Mouse (Mus musculus): ENCODE data around the gene Megf8.
"Not testable (repeated sequence)": the region's sequence is repeated elsewhere in the genome, so short reads cannot be mapped to it uniquely, and the experiment has no call there.

Megf8 gene

GRCm38 (mm10) chr7:25301063-25301462 is 15.9 kb upstream of the Megf8 start, which contains the start of gene Prr19:
Prr19 (plus strand) TSS chr7:25301411.
- DNase-seq, result no peak

DNA sequence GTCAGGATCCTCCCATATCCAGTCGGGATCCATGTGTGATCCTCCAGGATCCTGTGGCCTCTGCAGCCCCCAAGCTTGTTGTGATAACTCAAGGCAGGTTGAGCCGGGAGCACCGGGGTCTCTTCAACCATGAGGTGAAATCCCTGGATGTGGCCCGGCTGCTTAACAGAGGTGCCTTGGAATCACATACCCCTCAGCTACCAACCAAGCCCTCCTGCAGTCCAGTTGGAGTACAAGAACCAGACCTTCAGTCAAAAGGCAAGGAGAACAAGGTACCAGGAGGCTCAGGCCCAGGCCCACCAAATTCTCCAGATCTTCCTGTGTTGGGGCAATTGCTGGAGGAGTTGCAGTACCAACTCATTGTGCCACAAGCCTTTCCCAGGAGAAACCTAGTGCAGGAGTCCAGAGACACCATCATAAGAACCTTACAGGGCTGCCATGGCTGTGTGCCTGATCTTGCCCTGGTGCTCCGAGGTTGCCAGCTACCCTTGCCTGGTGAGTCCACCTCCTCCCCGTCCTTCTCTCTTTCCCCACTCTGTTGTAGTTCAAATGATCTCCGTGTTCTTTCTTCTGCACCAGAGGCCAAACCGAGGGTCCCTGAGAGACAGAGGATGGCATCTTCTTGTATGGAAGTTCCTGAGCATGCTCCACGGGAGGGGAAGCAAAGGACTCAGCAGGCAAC is 13.8 kb upstream of the Megf8 start:
- DNase-seq, result no peak

- no peak for DNase-seq
These were observed 13.3 kb upstream of the Megf8 start for GRCm38 (mm10) chr7:25303685-25304006.

DNA sequence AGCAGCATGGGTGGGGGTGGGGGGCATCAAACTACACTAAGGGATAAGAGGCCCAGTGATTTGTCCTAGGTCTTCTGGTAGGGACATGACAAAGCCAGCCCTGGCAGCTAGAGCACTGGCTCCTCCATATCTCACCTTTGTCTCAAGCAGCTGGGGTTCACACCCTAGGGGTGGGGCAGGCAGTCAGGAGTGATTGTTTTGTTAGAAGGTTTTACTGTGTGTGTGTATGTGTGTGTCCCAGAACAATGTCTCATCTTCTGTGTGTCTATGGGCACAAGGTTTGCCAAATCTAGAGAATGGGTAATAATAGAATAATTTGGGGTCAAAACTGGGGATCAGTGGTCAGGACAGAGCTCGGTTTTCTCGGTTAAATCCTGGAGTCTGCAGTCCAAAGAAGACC is 11.5 kb upstream of the Megf8 start:
- no peak for DNase-seq

DNA sequence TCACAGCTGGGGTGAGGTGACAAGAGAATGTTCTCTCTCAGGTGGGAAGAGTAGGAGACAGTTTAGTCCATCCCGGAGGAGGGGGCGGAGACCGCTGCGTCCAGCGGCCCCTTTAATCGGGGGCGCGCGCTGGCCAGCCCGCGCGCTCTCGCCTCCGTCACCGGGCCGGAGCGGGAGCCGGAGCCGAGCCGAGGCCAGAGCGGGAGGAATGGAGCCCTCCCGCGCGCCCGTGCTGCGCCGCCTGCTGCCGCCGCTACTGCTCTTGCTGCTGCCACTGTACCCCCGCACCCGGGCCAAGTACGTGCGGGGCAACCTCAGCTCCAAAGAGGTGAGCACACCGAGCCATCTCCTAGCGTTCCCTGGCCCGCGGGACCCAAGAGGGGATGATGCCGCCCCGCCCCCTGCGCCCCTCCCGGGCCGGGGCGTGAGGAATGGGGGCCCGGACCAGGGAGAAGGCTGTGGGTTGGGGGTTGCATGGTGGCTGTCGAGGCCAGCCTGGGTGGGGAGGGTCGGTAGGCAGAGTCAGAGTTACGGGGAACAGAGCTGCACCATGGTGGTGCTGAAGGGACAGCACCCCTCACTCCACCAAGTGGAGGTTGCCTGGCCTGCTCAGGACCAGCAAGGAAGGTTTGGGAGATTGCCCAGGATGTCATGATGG is 10.9 kb upstream of the Megf8 start, which contains the start of gene Tmem145:
Gene Tmem145, plus strand, starts transcription at position 151 of the 658 bp plus-strand sequence.
- DNase-seq, result no peak

- DNase-seq, result no peak
These were observed 10.4 kb upstream of the Megf8 start for GRCm38 (mm10) chr7:25306614-25306996.

DNA sequence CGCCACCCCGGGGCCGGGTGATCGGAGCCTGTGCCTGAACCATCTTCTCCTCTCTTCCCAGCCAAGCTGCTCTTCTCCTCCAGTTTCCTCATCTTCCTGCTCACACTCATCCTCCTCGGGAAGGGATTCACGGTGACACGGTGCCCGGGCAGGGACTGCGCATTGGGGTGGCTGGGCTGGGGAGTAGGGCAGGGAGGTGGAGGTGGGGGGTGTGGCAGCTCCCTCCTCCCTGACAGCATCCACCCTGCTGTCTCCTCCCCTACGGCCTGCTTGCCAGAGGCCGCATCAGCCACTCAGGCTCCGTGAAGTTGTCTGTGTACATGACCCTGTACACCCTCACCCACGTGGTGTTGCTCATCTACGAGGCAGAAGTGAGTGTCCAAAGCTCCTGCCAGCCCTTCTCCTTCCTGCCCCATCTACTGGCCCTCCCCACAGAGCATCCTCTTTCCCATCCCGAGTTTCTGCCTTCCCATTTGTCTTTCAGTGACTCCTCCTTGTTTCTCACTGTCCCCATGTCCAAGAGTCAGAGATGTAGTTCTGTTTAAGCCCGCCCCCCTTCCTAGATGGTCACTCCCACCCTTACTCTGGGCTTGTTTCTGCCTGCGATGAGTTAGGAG is 8.2 kb upstream of the Megf8 start:
- DNase-seq, result no peak

DNA sequence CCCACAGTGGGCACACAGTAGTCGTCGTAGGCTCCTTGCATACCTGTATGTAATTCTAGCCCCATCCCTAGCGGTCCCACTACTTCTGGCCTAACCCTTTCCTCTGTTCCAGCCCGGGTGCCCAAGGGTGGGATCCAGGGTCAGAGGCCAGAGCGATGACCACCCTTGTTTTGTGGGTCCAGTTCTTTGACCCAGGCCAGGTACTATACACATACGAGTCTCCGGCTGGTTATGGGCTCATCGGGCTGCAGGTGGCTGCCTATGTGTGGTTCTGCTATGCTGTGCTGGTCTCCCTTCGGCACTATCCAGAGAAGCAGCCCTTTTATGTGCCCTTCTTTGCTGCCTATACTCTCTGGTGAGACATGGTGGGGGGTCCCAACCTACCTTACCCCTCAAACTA is 7.5 kb upstream of the Megf8 start:
- no peak for DNase-seq

DNA sequence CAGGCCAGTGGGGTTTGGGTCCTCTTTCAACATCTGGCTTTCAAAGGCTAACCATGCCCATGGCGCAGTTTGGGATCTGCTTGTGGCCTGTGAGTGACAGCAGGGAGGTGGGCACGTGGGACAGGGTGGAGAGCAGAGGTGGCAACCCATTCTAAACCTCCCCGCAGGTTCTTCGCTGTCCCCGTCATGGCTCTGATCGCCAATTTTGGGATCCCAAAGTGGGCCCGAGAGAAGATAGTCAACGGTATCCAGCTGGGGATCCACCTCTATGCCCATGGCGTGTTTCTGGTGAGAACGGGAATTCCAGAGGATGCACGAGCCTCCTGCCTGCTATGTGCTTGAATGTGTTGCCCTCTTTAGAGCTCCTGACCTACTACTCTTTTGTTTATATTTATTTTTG is 5.8 kb upstream of the Megf8 start:
- no peak for DNase-seq

DNA sequence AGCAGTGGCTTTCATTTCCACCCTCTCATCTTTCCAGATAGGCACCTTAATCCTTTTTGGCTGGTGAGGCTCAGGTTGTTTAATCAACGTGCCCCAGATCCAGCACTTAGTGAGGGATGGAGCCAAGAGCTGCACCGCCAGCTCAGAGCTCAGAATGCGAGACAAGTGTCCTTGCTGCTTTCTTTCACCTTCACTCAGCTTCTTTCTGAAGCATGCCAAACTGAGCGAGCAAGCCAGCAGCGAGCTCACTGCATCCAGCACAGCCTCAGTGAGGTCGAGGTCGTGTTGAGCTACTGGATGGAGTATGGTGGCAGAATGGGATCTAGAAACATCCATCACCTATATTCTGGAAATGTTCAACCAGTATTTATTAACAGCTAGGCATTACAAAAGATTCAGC is 3.6 kb upstream of the Megf8 start:
- DNase-seq, result no peak

- no peak for DNase-seq
These were observed 2.2 kb upstream of the Megf8 start for GRCm38 (mm10) chr7:25314606-25315305.

GRCm38 (mm10) chr7:25315306-25316041 is 1.5 kb upstream of the Megf8 start:
- DNase-seq, result no peak

DNA sequence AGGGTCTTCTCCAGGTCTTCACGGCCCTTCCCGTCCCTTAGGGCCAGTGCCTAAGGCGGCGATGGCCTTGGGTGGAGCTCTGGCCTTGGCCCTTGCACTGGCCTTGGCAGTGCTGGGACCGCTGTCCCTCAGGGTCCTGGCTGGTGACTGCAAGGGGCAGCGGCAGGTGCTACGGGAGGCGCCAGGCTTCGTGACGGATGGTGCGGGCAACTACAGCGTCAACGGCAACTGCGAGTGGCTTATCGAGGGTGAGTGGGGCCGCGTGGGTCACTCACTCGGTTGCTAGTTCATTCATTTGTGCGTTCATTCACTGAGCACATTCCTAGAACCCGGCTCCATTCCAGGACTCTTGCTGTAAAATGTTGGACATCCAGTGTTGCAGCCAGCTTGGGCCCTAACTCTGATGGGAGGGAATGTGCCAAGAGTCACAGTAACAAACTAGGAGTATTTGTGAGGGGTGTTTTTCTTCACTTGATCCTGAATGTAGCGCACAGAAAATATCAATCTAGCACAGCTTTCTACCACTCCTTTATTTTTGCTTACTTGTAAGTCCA is 559 bp downstream of the Megf8 start:
- DNase-seq, result no peak

- no peak for DNase-seq
These were observed 5.1 kb downstream of the Megf8 start for GRCm38 (mm10) chr7:25322058-25322484.

GRCm38 (mm10) chr7:25323219-25323618 is 6.3 kb downstream of the Megf8 start:
- no peak for DNase-seq

GRCm38 (mm10) chr7:25325431-25325830 is 8.5 kb downstream of the Megf8 start:
- DNase-seq, result not testable (repeated sequence)

DNA sequence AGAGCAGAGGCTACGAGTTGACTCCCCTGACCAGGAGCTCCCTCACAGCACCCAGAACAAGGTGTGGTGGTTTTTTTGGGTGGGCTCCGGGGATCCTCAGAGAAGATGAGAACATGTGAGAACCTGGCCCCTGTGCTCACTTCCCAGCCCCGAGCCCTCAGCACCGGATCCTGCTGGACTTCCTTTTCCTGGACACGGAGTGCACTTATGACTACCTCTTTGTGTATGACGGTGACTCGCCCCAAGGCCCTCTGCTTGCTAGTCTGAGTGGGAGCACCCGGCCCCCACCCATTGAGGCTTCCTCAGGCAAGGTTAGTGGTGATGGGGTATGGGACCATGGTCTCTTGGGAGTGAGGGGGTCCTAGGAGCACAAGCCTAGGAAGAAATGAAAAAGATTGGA is 9.3 kb downstream of the Megf8 start:
- DNase-seq, result no peak

- DNase-seq, result peak; percentile 75
These were observed 16.8 kb downstream of the Megf8 start for GRCm38 (mm10) chr7:25333596-25334307.

DNA sequence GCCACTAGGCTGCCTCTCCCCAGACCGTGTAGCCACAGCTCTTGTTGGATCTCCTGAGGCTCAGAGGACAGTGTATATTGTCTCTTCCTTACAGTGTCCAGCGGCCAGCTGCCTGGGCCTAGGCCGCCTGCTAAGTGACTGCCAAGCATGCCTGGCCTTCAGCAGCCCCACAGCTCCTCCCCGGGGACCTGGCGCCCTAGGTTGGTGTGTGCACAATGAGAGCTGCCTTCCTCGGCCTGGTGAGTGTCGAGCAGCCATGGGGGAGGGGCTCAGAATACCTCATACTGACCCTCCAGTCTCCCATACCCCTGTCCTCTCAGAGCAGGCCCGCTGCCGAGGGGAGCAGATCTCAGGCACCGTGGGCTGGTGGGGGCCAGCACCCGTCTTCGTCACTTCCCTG is 17.5 kb downstream of the Megf8 start:
- no peak for DNase-seq

- no peak for DNase-seq
These were observed 22.4 kb downstream of the Megf8 start for GRCm38 (mm10) chr7:25339329-25339728.

DNA sequence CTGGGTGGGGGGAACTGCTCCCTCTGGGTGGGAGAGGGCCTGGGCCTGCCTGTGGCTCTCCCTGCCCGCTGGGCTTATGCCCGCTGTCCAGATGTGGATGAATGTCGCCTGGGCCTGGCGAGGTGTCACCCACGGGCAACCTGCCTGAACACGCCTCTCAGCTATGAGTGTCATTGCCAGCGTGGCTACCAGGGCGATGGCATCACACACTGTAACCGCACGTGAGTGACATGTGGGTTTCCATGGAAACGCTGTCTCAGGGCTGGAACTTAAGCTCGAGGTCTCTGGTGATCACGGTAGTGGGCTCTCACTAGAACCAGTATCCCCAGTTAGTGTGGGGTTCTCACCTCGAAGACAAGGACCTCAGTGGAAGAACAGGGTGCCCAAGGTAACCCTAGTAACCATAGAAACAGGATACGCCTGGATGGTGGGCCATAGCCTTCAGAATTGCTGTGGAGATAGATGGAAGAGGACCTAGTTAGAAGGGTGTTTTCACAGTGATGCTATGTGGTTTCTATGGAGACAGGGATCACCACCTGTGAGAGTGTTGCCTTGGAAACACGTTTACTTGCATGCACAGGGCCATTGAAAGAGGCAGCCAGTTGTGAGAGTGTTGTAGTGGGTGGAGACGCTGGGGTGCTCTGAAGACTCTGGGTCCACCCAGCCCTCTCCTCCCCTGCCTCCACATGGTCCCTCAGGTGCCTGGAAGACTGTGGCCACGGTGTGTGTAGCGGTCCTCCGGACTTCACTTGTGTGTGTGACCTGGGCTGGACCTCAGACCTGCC is 24.2 kb downstream of the Megf8 start:
- DNase-seq, result no peak
